Mouse (Mus musculus): ENCODE measurements around the gene H1f0.
A peak's percentile ranks its signal among the peaks of the same experiment; 100 is the strongest.
"Not testable (repeated sequence)": the region's sequence is repeated elsewhere in the genome, so short reads cannot be mapped to it uniquely, and the experiment has no call there.

The H1f0 gene

GRCm38 (mm10) chr15:79005581-79005980 is 22.7 kb upstream of the H1f0 start:
- DNase-seq, result no peak

DNA sequence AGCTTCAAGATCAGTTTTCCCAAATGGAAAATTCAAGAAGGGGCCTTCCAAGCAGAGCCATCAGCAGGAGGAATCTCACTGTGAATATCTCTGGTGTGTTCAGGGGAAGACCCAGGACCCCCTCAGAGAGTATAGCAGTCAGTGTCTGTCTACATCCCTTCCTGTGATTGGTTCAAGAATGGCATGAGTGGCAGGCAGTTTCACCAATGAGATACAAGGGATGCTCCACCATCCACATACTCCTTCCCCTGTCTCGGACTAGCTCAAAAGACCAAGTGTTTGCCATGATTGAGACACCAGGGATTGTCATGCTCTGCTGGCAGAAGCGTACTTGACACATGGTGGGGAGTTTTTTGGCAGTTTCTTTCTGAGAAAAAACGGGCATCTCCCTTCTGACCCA is 21.6 kb upstream of the H1f0 start:
- no peak for DNase-seq

GRCm38 (mm10) chr15:79007059-79007458 is 21.2 kb upstream of the H1f0 start:
- no peak for DNase-seq

GRCm38 (mm10) chr15:79007836-79008235 is 20.4 kb upstream of the H1f0 start:
- not testable (repeated sequence) for DNase-seq

- DNase-seq, result no peak
Observed at GRCm38 (mm10) chr15:79009734-79010133, 18.5 kb upstream of the H1f0 start.

GRCm38 (mm10) chr15:79011550-79011949 is 16.7 kb upstream of the H1f0 start:
- no peak for DNase-seq

DNA sequence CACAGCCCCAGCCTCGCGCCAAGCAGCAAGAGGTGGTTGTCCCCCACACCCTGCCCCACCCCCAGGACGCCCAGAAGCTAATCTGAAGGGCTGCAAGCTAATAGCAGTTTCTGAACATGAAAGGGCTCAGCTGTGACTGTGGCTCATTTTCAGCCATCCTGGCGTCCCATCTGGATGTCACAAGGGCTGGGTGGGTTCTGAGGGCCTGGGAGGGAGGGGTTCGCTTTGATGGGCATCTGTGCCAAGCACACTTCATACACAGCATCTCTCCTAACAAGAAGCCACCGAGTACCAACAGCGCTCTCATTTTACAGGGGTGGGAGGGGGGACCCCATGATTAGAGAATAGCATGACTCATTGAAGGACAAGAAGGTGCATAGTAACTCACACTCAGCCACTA is 14.9 kb upstream of the H1f0 start:
- DNase-seq, result no peak

DNA sequence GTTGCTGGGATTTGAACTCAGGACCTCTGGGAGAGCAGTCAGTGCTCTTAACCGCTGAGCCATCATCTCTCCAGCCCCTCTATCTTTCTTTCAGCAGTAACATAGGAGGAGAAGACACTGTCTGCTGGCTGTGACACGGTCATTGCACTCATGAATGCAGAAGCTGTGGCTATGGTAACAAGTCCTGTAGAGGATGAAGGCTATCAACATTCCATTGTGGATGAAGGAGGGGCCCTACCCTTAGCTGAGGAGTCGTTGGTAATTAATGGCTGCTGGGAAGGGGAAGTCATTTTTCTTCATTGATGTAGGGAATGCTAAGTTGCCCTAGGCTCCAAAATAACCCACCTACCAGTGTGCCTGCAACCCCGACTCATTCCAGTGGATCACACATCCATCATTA is 10.1 kb upstream of the H1f0 start:
- no peak for DNase-seq

DNA sequence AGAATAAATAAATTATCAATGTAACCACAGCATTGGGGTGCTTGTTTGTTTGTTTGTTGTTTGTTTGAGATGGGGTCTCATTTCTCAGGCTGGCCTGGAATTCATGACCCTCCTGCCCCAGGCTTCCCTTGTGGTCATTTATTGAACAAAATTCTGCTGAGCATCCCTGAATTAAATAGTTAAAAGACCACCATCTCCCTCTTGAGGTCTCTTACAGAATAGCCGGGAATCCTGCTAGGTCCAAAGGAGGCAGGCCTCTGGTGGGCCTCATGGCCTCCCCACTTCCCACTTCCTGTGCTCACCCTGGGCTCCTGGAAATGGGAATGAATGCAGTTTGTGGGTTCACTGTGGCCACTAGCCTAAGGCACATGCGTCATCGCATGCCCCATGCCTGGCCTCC is 9.4 kb upstream of the H1f0 start:
- DNase-seq, result no peak

GRCm38 (mm10) chr15:79022671-79023230 is 5.5 kb upstream of the H1f0 start:
- no peak for DNase-seq

GRCm38 (mm10) chr15:79023366-79023765 is 4.9 kb upstream of the H1f0 start:
- no peak for DNase-seq

DNA sequence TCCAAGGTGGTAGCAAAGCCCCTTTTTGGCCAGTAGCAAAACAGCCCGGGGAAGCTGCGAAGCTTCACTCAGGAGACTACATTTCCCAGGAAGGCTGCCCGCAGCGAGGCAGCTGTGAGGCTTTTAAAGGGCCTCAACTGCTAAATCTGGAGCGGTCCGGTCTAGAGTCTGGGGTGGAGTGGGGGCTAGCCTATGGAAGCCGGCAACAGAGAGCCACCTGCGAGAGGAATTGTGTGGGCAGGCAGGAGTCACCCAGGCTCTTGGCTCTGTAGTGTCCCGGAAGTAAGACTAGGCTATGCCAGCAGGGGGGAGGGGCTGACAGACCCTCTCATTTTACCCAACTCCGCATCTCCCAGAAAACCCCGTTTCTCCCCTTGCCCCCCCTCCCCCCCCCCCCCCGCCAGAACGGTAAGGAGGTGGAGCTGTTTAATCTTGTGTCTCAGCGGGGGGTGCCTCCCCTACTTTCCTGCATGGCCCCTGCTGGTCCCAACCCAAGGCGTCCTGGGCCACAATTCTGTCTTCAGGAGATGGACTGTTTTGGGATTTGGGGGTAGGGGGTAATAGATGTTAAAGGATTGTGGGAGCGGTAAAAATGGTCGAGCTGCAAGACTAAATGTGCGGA is 2.5 kb upstream of the H1f0 start:
- peak; percentile 50 for DNase-seq

DNA sequence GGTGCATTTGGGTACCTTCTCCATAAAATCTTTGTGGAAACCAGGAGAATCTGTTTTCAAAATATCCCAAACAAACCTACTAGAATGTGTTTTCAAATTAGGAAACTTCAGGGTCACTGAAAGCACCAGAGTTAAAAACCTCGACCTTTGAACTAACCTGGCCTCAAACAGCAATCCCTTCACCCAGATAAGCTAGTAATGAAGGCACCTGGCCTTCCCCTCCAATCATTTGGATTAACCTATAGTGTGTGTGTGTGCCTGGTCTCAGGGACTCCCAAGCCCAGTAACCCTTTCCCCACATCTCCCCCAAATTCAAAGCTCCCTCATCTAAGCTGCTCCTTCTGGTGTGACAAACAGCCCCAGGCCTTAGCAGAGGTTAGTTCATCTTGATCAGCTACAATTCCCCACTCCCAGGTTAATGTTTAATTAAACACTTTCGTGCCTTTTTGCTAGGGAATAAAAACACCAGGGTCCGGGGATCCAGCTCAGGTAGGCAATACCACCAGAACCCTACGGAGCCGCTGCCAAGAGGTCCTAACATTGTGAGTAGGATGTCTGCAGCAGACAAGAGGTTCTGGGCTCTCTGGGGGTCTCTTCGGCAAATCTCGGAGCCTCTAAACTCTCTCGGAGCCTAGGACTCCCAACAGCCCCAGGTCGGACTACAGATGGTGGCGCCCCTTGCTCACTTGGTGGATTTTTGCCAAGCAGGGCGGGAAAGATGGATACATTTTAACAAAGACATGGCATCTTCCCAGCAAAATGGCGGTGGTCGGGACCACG is 1.5 kb upstream of the H1f0 start:
- DNase-seq, result no peak

DNA sequence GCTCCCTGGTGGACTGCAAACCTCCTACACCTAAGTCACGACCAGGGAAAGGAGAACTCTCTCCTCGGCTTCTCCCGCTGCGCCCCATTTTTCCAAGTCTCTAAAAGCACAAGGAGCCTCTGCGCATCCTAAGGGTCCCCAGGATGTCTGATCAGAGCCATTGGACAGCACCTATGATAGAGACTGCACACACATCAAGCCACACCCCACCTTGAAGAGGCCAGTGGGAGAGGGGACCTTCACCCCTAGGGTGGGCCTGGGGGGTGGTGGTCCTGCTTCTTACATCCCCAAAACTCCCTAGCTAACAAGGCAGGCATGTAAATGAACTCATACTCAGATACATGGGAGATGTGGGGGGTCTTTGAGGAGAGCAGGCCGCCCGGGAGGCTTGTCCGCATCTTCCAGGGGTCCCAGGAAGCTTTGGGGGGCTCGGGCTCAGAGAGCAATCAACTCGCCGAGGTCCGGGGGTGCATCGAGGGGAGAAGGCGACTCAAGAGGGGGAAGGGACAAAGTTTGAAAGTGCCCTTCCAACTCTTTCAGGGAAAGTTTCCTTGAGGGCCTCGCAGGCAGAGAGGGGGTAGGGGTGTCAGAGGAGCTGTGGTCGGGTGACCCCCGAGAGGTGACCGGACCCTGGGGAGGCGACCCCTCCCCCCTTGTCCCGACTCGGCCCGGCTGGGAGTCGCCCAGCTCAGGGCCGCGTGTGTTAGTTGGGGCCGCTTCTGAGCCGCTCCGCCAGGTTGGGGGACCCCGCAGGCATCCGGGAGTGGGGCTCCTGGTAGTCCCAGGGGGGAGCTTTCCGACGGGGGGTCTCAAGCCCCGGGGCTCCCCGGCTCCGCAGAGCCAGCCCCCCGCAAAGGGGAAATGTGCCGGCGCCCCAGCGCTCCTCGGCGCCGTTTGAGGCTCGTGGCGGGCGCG is 702 bp upstream of the H1f0 start:
- peak; percentile 71 for DNase-seq

- no peak for DNase-seq
Observed at GRCm38 (mm10) chr15:79028823-79029484, 704 bp downstream of the H1f0 start.

GRCm38 (mm10) chr15:79029519-79030241 is 1.4 kb downstream of the H1f0 start:
- no peak for DNase-seq

- peak; percentile 90 for DNase-seq
Observed at GRCm38 (mm10) chr15:79030551-79031435, 2.5 kb downstream of the H1f0 start.

DNA sequence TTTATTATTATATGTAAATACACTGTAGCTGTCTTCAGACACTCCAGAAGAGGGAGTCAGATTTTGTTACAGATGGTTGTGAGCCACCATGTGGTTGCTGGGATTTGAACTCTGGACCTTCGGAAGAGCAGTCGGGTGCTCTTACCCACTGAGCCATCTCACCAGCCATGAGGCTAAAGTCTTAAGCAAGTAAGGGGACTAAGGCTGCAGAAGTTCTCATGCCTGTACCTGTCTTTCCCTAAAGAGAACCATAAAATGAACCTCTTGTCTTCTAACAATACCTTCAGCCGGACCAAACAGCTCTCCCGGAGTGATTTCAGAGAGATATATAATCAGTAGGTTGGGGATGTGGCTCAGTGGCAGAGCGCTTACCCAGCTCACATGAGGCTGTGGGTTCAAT is 3.7 kb downstream of the H1f0 start:
- not testable (repeated sequence) for DNase-seq

DNA sequence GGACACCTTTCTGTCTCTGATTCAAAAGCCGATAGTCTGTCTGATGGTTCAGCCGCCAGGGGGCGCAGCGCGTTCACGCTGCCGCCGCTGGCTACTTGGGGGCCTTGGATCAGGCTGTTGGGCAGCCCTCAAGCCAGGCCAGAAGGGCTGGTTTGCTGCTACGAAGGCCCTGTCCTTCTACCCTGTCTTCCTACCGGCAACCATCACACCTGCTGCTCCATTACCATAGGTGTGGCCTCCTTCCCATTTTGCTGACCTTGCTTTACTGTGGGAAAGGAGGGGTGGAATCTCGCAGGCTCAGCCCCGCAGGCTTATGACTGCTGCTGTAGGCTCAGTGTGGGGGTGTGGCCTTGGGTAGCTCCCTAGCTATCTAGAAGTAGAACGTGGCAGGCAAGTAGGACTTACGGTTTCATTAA is 9.7 kb downstream of the H1f0 start:
- peak; percentile 82 for DNase-seq

DNA sequence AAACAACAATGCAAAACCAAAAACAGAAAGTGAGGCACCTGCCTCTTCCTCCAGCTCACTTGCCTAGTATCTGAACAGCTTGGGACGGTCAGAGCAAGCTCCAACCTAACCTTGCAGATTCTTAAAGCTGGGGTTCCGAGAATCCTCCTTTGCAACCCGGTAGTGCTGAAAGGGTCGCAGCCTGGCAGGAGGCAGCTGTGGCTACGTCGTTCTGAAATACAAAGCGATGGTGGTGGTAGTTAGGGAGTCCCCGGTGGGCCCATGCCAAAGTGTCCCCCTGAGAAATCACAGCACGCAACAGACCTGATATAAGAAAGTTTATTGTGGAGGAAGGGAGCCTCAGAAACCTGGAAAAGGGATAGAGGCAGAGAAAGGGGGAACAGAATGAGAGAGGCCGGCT is 10.1 kb downstream of the H1f0 start:
- DNase-seq, result no peak

- no peak for DNase-seq
Observed at GRCm38 (mm10) chr15:79038853-79039252, 10.6 kb downstream of the H1f0 start.

Data from cerebellum, adult 9-10 months (tissue).